Mouse (Mus musculus): ENCODE data around the gene Fancc.

Fancc gene

GRCm38 (mm10) chr13:63496646-63497582, at the start of gene Fancc:
Gene Fancc (minus strand): TSS chr13:63497278.
- peak; percentile 84 for DNase-seq

- DNase-seq, result no peak
Observed at GRCm38 (mm10) chr13:63545291-63545690, 48.2 kb upstream of the Fancc start.

- DNase-seq, result no peak
Observed at GRCm38 (mm10) chr13:63544967-63545253, 47.8 kb upstream of the Fancc start.

- DNase-seq, result no peak
Observed at GRCm38 (mm10) chr13:63544119-63544966, 47.3 kb upstream of the Fancc start.

- DNase-seq, result no peak
Observed at GRCm38 (mm10) chr13:63543459-63543858, 46.4 kb upstream of the Fancc start.

- DNase-seq, result no peak
Observed at GRCm38 (mm10) chr13:63542796-63543384, 45.8 kb upstream of the Fancc start.

- DNase-seq, result no peak
Observed at GRCm38 (mm10) chr13:63541510-63541909, 44.4 kb upstream of the Fancc start.

GRCm38 (mm10) chr13:63540584-63540983, 43.5 kb upstream of the Fancc start:
- DNase-seq, result no peak

GRCm38 (mm10) chr13:63534981-63535380, 37.9 kb upstream of the Fancc start:
- no peak for DNase-seq

GRCm38 (mm10) chr13:63530857-63531256, 33.8 kb upstream of the Fancc start:
- DNase-seq, result no peak

GRCm38 (mm10) chr13:63530371-63530764, 33.3 kb upstream of the Fancc start:
- no peak for DNase-seq

- DNase-seq, result no peak
Observed at GRCm38 (mm10) chr13:63529602-63530370, 32.7 kb upstream of the Fancc start.

GRCm38 (mm10) chr13:63528852-63529251, 31.8 kb upstream of the Fancc start:
- no peak for DNase-seq

GRCm38 (mm10) chr13:63528164-63528675, 31.1 kb upstream of the Fancc start:
- DNase-seq, result peak; percentile 91

GRCm38 (mm10) chr13:63525571-63526197, 28.6 kb upstream of the Fancc start:
- no peak for DNase-seq

- DNase-seq, result no peak
Observed at GRCm38 (mm10) chr13:63524608-63525570, 27.8 kb upstream of the Fancc start.

- DNase-seq, result no peak
Observed at GRCm38 (mm10) chr13:63524061-63524460, 27.0 kb upstream of the Fancc start.

- DNase-seq, result no peak
Observed at GRCm38 (mm10) chr13:63522832-63523231, 25.8 kb upstream of the Fancc start.

- DNase-seq, result peak; percentile 89
Observed at GRCm38 (mm10) chr13:63520110-63520509, 23.0 kb upstream of the Fancc start.

- no peak for DNase-seq
Observed at GRCm38 (mm10) chr13:63516535-63516934, 19.5 kb upstream of the Fancc start.

- DNase-seq, result no peak
Observed at GRCm38 (mm10) chr13:63515542-63515941, 18.5 kb upstream of the Fancc start.

Measured in heart, adult 11 months (tissue).